8 mouse cellular contexts compared by ENCODE assay signal in genomic region chr14:75130501-75131318, GRCm38 (mm10). TPM values are rescaled to one million over a fixed set of nuclear protein-coding genes. Genes with fewer than 3 reads are reported as not detected.
DNase-seq lines count a peak whose midpoint lies in the region; ATAC-seq lines count a peak whose summit lies in the region.

Lrrc63 (minus strand) TSS chr14:75130881.
Lcp1 (plus strand) TSS chr14:75131101.

- H3K9ac ChIP-seq in hindbrain, embryonic 13.5 days = peak within 1 kb of the TSS; percentile 74

- H3K4me3 ChIP-seq in hindbrain, embryonic 13.5 days = peak within 1 kb of the TSS; percentile 64

- under 1% methylated on average over 40 of the region's 42 CpGs for WGBS in hindbrain, embryonic 13.5 days

- H3K27ac ChIP-seq in hindbrain, embryonic 13.5 days = peak within 1 kb of the TSS; percentile 74

- H3K9me3 ChIP-seq in hindbrain, embryonic 13.5 days = no peaks in the 10 kb centered on the region

- no peaks in the 10 kb centered on the region for H3K36me3 ChIP-seq in hindbrain, embryonic 13.5 days

- DNase-seq in Muller cell, postnatal 12 days (ENCODE audit: inconsistent ontology term) = peak; percentile 89
- peak; percentile 66 for DNase-seq in cerebellum, adult 9-11 months
- peak; percentile 29 to 32 for DNase-seq in frontal cortex, postnatal 14 days (ENCODE audit: low spot score in 2 of 2)
- DNase-seq in layer of hippocampus, postnatal 36 days = peak; percentile 54 to 63
- peak; percentile 81 for DNase-seq in lung, postnatal 25 days (ENCODE audit: low spot score)
- DNase-seq in retina, adult 2 months (ENCODE audit: low read depth, low spot score) = peak; percentile 56
- peak; percentile 63 for DNase-seq in thymus, postnatal 36 days

- peak; percentile 92 for ATAC-seq in hindbrain, embryonic 13.5 days (ENCODE audit: low FRiP score)

- peaks cover 11% of the 10 kb centered on the region; the same call in 1 of the 2 replicates for H3K4me1 ChIP-seq in hindbrain, embryonic 13.5 days (replicated peaks)

- 0 out of 2 replicates have a peak, but pooled peaks cover 8% of the 10 kb centered on the region for H3K27me3 ChIP-seq in hindbrain, embryonic 13.5 days

- peak within 1 kb of the TSS; percentile 81 for H3K4me2 ChIP-seq in hindbrain, embryonic 13.5 days

RNA-seq across cellular contexts. Expression of gene Lrrc63, which starts in this region (rescaled TPM):
- polyA plus RNA-seq in hindbrain, embryonic 13.5 days (2015; fragmentation: Nextera tagmentation; extraction: Ambion mirVana) = 0.08 and 0.14 TPM in 2 replicates
- not detected for total RNA-seq in layer of hippocampus, postnatal 36 days (2021)

RNA-seq across cellular contexts. Expression of gene Lcp1, which starts in this region (rescaled TPM):
- polyA plus RNA-seq in hindbrain, embryonic 13.5 days (2015; fragmentation: Nextera tagmentation; extraction: Ambion mirVana) = 15.6 and 16.0 TPM in 2 replicates
- total RNA-seq in layer of hippocampus, postnatal 36 days (2021) = 1 to 10 TPM; 6.8 to 6.9 TPM

Comparison
In these comparisons a context has a peak if more than half of its experiments do, and no peak if none do; other contexts are left out.
1. Peak in every context shown above with its lines: DNase-seq, ATAC-seq, H3K4me3 ChIP-seq and H3K27ac ChIP-seq.
2. DNase-seq: peak in every context shown above with its lines; median percentile 89 in Muller cell, postnatal 12 days; 81 in lung, postnatal 25 days; 66 in cerebellum, adult 9-11 months; 63 in thymus, postnatal 36 days; 58 in layer of hippocampus, postnatal 36 days; 56 in retina, adult 2 months; 30 in frontal cortex, postnatal 14 days.